Mouse (Mus musculus) lung, embryonic 16.5 days (tissue): ENCODE data around the gene Fancc. TPM values are rescaled to one million over a fixed set of nuclear protein-coding genes. Genes with fewer than 3 reads are reported as not detected.

ENCODE experiments used
- ATAC-seq: fragments of 200-750 bp; cut with Nextera tagmentation; 2 replicates; pipeline ENCODE4 v1.8.0; 2017; ENCODE audit warnings: low read depth, mild to moderate bottlenecking, moderate library complexity
- H3K27ac ChIP-seq: fragments of 300-500 bp; sonication (generic); 2 replicates; pipeline ENCODE4 v1.5.1; 2014; ENCODE audit warnings: mild to moderate bottlenecking, control low read depth, low read length
- H3K27me3 ChIP-seq: fragments of 300-500 bp; sonication (generic); 2 replicates; pipeline ENCODE4 v1.6.1; 2014; ENCODE audit warnings: low read depth, low read length, mixed read lengths; ENCODE audit not compliant: control insufficient read depth, insufficient read depth
- H3K36me3 ChIP-seq: fragments of 300-500 bp; sonication (generic); 2 replicates; pipeline ENCODE4 v1.6.1; 2014; ENCODE audit warnings: low read length; ENCODE audit not compliant: control insufficient read depth, insufficient read depth
- H3K4me1 ChIP-seq: fragments of 300-500 bp; sonication (generic); replicated peaks from 2 replicates; pipeline ENCODE4 v1.6.1; 2014; ENCODE audit warnings: low read length, mixed read lengths; ENCODE audit not compliant: control insufficient read depth, insufficient read depth
- H3K4me2 ChIP-seq: fragments of 300-500 bp; sonication (generic); 2 replicates; pipeline ENCODE4 v1.6.1; 2014; ENCODE audit warnings: low read depth, low read length, control low read depth
- H3K4me3 ChIP-seq: fragments of 300-500 bp; sonication (generic); 2 replicates; pipeline ENCODE4 v1.5.1; 2014; ENCODE audit warnings: mild to moderate bottlenecking, low read length, control low read depth
- H3K9ac ChIP-seq: fragments of 300-500 bp; sonication (generic); 2 replicates; pipeline ENCODE4 v1.6.1; 2014; ENCODE audit warnings: low read length, control low read depth
- H3K9me3 ChIP-seq: fragments of 300-500 bp; sonication (generic); 2 replicates; pipeline ENCODE4 v1.6.1; 2016; ENCODE audit warnings: low read length; ENCODE audit not compliant: control insufficient read depth
- WGBS: fragments of 180-500 bp; shearing (Covaris S2); extraction: QIAGEN DNeasy Blood & Tissue Kit; methylation state at CpG from one replicate; pipeline ENCODE4 v1.1.7; 2014; 5-methylcytosine and 5-hydroxymethylcytosine counted together
- polyA plus RNA-seq: library from polyadenylated mRNA; unstranded; fragments of >200 nt; fragmentation: Nextera tagmentation; extraction: Ambion mirVana; gene quantifications from 2 replicates; pipeline ENCODE4 v1.2.1, GENCODE M21; 2015

Gene Fancc
- polyA plus RNA-seq, 1 experiment from 2014 or later: 27.8 TPM

GRCm38 (mm10) chr13:63522832-63523231, 25.8 kb upstream of the Fancc start:
- ATAC-seq: peak; percentile 73
- H3K27me3 ChIP-seq: no peaks in the 10 kb centered on the region
- H3K36me3 ChIP-seq: peaks cover 75% of the 10 kb centered on the region
- H3K4me2 ChIP-seq: no peak overlapping the region
- peaks cover 54% of the 10 kb centered on the region for H3K4me1 ChIP-seq
- no peak overlapping the region for H3K4me3 ChIP-seq
- H3K27ac ChIP-seq: peak overlapping the region; percentile 68
- WGBS: 35% methylated on average over 10 of the region's 10 CpGs
- H3K9me3 ChIP-seq: no peaks in the 10 kb centered on the region
- no peak overlapping the region for H3K9ac ChIP-seq

GRCm38 (mm10) chr13:63520110-63520509, 23.0 kb upstream of the Fancc start:
- WGBS: 81% methylated on average over 6 of the region's 6 CpGs
- H3K4me3 ChIP-seq: no peak overlapping the region

GRCm38 (mm10) chr13:63516535-63516934, 19.5 kb upstream of the Fancc start:
- 42% methylated on average over 2 of the region's 2 CpGs for WGBS
- Histone ChIP-seq H3K9me3 (no peaks in the 10 kb centered on the region), H3K4me3 (no peak overlapping the region), H3K36me3 (peaks cover 86% of the 10 kb centered on the region), H3K27me3 (no peaks in the 10 kb centered on the region), H3K4me2 (no peak overlapping the region), H3K27ac (0 out of 2 replicates have a peak overlapping the region, but pooled peaks have one; percentile 31), H3K9ac (no peak overlapping the region), H3K4me1 (peaks cover 26% of the 10 kb centered on the region)
- ATAC-seq: no peak

More at GRCm38 (mm10) chr13:63520110-63520509, 23.0 kb upstream of the Fancc start:
- Histone ChIP-seq H3K27me3 (no peaks in the 10 kb centered on the region), H3K9ac (no peak overlapping the region), H3K4me1 (peaks cover 38% of the 10 kb centered on the region), H3K4me2 (no peak overlapping the region), H3K9me3 (no peaks in the 10 kb centered on the region), H3K36me3 (peaks cover 79% of the 10 kb centered on the region), H3K27ac (no peak overlapping the region)
- no peak for ATAC-seq

- 33% methylated on average over 5 of the region's 5 CpGs for WGBS
- H3K27me3 ChIP-seq: no peaks in the 10 kb centered on the region
- no peak overlapping the region for H3K4me3 ChIP-seq
- peaks cover 92% of the 10 kb centered on the region for H3K36me3 ChIP-seq
- H3K27ac ChIP-seq: peak overlapping the region; percentile 67
- no peak overlapping the region for H3K9ac ChIP-seq
- no peaks in the 10 kb centered on the region for H3K9me3 ChIP-seq
- peaks cover 26% of the 10 kb centered on the region for H3K4me1 ChIP-seq
- H3K4me2 ChIP-seq: no peak overlapping the region
- no peak for ATAC-seq
These were observed 18.5 kb upstream of the Fancc start for GRCm38 (mm10) chr13:63515542-63515941.

- WGBS: 49% methylated on average over 8 of the region's 8 CpGs
- no peaks in the 10 kb centered on the region for H3K9me3 ChIP-seq
- peaks cover 92% of the 10 kb centered on the region for H3K36me3 ChIP-seq
- no peak overlapping the region for H3K4me3 ChIP-seq
- no peak overlapping the region for H3K4me2 ChIP-seq
- H3K4me1 ChIP-seq: peaks cover 26% of the 10 kb centered on the region
- H3K27ac ChIP-seq: peak overlapping the region; percentile 64
- no peaks in the 10 kb centered on the region for H3K27me3 ChIP-seq
- no peak overlapping the region for H3K9ac ChIP-seq
- no peak for ATAC-seq
These were observed 17.9 kb upstream of the Fancc start for GRCm38 (mm10) chr13:63514931-63515360.

- H3K27me3 ChIP-seq: no peaks in the 10 kb centered on the region
- H3K36me3 ChIP-seq: peaks cover 88% of the 10 kb centered on the region
- H3K9ac ChIP-seq: no peak overlapping the region
- H3K9me3 ChIP-seq: no peaks in the 10 kb centered on the region
- no peak overlapping the region for H3K4me2 ChIP-seq
- H3K4me1 ChIP-seq: peaks cover 26% of the 10 kb centered on the region
- WGBS: 57% methylated on average over 26 of the region's 26 CpGs
- no peak overlapping the region for H3K4me3 ChIP-seq
- peak; percentile 7; the same call in 1 of the 2 replicates for ATAC-seq
- peak overlapping the region; percentile 64 for H3K27ac ChIP-seq
These were observed 16.5 kb upstream of the Fancc start for GRCm38 (mm10) chr13:63513374-63514098.

- Histone ChIP-seq H3K9me3 (no peaks in the 10 kb centered on the region), H3K9ac (no peak overlapping the region), H3K27me3 (no peaks in the 10 kb centered on the region), H3K4me3 (no peak overlapping the region), H3K4me1 (peaks cover 23% of the 10 kb centered on the region), H3K4me2 (no peak overlapping the region), H3K36me3 (peaks cover 87% of the 10 kb centered on the region), H3K27ac (no peak overlapping the region)
- ATAC-seq: no peak
- WGBS: 53% methylated on average over 6 of the region's 6 CpGs
These were observed 15.3 kb upstream of the Fancc start for GRCm38 (mm10) chr13:63512411-63512810.

- no peak for ATAC-seq
- H3K4me3 ChIP-seq: no peak overlapping the region
- no peak overlapping the region for H3K9ac ChIP-seq
- H3K36me3 ChIP-seq: peaks cover 50% of the 10 kb centered on the region
- no peaks in the 10 kb centered on the region for H3K9me3 ChIP-seq
- H3K27me3 ChIP-seq: no peaks in the 10 kb centered on the region
- H3K4me1 ChIP-seq: no peaks in the 10 kb centered on the region
- H3K27ac ChIP-seq: no peak overlapping the region
- WGBS: 62% methylated on average over 5 of the region's 5 CpGs
- no peak overlapping the region for H3K4me2 ChIP-seq
These were observed 10.7 kb upstream of the Fancc start for GRCm38 (mm10) chr13:63507821-63508220.

- 0 out of 2 replicates have a peak overlapping the region, but pooled peaks have one; percentile 15 for H3K27ac ChIP-seq
- H3K9ac ChIP-seq: no peak overlapping the region
- H3K36me3 ChIP-seq: peaks cover 44% of the 10 kb centered on the region
- H3K4me2 ChIP-seq: no peak overlapping the region
- 77% methylated on average over 6 of the region's 6 CpGs for WGBS
- no peaks in the 10 kb centered on the region for H3K9me3 ChIP-seq
- H3K27me3 ChIP-seq: no peaks in the 10 kb centered on the region
- H3K4me3 ChIP-seq: no peak overlapping the region
- ATAC-seq: peak; percentile 27; the same call in 1 of the 2 replicates
- no peaks in the 10 kb centered on the region for H3K4me1 ChIP-seq
These were observed 10.0 kb upstream of the Fancc start for GRCm38 (mm10) chr13:63507001-63507556.
